Mouse (Mus musculus): ENCODE data around the gene Steap3.

Gene Steap3

GRCm38 (mm10) chr1:120146994-120147393 is 125.5 kb downstream of the Steap3 start:
- no peak for DNase-seq (ENCODE audit: low spot score)

- no peak for DNase-seq (ENCODE audit: low spot score)
These were observed 126.8 kb downstream of the Steap3 start for GRCm38 (mm10) chr1:120145527-120146216.

- no peak for DNase-seq (ENCODE audit: low spot score)
These were observed 130.0 kb downstream of the Steap3 start for GRCm38 (mm10) chr1:120142551-120142950.
